Mouse (Mus musculus) thymus, postnatal 14 days (tissue): Measurements from ENCODE around the gene Prkce.

Source experiments
- DNase-seq: peaks from one replicate; pipeline ENCODE4 v3.0.0; 2021

Prkce gene

GRCm38 (mm10) chr17:86377863-86378262, 210.3 kb downstream of the Prkce start:
- no peak for DNase-seq

GRCm38 (mm10) chr17:86378611-86379010, 211.0 kb downstream of the Prkce start:
- no peak for DNase-seq

GRCm38 (mm10) chr17:86379405-86380137, 212.0 kb downstream of the Prkce start:
- no peak for DNase-seq

- DNase-seq: no peak
Measured at GRCm38 (mm10) chr17:86381464-86381863, 213.9 kb downstream of the Prkce start.

- no peak for DNase-seq
Measured at GRCm38 (mm10) chr17:86382885-86383284, 215.3 kb downstream of the Prkce start.

GRCm38 (mm10) chr17:86383699-86384572, 216.4 kb downstream of the Prkce start:
- DNase-seq: no peak

GRCm38 (mm10) chr17:86392475-86392874, 224.9 kb downstream of the Prkce start:
- DNase-seq: no peak

- no peak for DNase-seq
Measured at GRCm38 (mm10) chr17:86393191-86393590, 225.6 kb downstream of the Prkce start.

GRCm38 (mm10) chr17:86397097-86397496, 229.5 kb downstream of the Prkce start:
- no peak for DNase-seq

GRCm38 (mm10) chr17:86397647-86398046, 230.1 kb downstream of the Prkce start:
- DNase-seq: no peak

GRCm38 (mm10) chr17:86398226-86398625, 230.6 kb downstream of the Prkce start:
- DNase-seq: no peak

GRCm38 (mm10) chr17:86400032-86400431, 232.4 kb downstream of the Prkce start:
- DNase-seq: no peak

GRCm38 (mm10) chr17:86404795-86405501, 237.4 kb downstream of the Prkce start:
- DNase-seq: no peak

- no peak for DNase-seq
Measured at GRCm38 (mm10) chr17:86405644-86406043, 238.1 kb downstream of the Prkce start.

GRCm38 (mm10) chr17:86407921-86408613, 240.5 kb downstream of the Prkce start:
- no peak for DNase-seq

GRCm38 (mm10) chr17:86408614-86409006, 241.0 kb downstream of the Prkce start:
- DNase-seq: no peak

GRCm38 (mm10) chr17:86409485-86409884, 241.9 kb downstream of the Prkce start:
- DNase-seq: no peak

- no peak for DNase-seq
Measured at GRCm38 (mm10) chr17:86410496-86410895, 242.9 kb downstream of the Prkce start.

GRCm38 (mm10) chr17:86412141-86412540, 244.6 kb downstream of the Prkce start:
- DNase-seq: no peak

GRCm38 (mm10) chr17:86414608-86415007, 247.0 kb downstream of the Prkce start:
- DNase-seq: no peak

- DNase-seq: no peak
Measured at GRCm38 (mm10) chr17:86415989-86416388, 248.4 kb downstream of the Prkce start.

GRCm38 (mm10) chr17:86418334-86418733, 250.7 kb downstream of the Prkce start:
- no peak for DNase-seq

- DNase-seq: no peak
Measured at GRCm38 (mm10) chr17:86419199-86419598, 251.6 kb downstream of the Prkce start.
